Mouse (Mus musculus): ENCODE measurements around the gene Lkaaear1.

Lkaaear1 gene

GRCm38 (mm10) chr2:181698241-181698640, at the start of gene Lkaaear1:
Lkaaear1 (minus strand) TSS chr2:181698442.
- no peak for DNase-seq (ENCODE audit: low spot score in 2 of 2)

DNA sequence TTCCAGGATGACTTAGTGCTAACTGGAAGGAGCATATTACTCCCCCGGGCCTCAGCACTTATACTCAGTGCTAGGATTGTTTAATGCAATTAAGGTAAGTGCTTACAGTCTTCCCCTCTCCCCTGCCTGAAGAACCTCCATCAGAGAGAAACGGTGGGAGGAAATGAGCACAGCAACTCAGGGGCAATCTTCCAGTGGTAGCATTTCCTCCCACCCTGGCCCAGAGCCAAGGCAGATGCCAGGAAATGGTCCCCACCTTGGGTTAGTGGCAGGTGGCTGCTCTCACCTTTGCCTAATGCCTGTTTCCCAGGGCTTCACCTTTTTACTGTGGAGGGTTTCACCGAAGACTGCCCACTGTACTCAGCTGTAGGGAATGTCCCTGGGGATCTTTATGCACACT, 31.8 kb upstream of the Lkaaear1 start:
- no peak for DNase-seq (ENCODE audit: low spot score in 2 of 2)

DNA sequence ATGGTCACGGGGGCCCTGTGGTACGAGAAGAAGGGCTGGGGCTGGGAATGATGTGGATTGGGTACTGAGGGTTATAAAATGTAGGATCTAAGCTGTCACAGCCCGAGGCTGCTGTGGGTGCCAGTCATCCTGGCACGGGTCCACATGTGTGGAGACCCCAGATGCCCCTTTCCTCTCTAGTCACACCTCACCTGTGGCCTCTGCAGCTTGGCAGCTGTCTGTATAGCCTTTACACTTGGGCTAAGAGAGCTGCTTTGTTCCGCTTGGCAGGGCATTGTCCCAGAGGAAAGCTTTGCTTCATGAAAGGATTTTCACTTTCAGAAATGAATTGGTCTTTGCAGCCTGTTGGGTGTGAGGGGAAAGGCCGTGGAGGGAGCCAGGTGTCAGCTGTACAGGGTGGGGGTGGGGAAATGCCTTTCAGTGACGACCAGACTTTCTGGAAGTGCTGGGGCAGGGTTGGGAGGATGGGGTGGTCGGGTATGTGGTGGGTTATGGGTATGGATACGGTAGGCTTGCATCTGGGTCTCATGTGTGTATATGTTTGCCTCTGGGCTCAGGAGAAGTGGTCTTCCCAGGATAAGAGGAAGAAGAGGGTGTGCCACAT, 29.5 kb upstream of the Lkaaear1 start:
- DNase-seq (ENCODE audit: low spot score in 2 of 2), result no peak

DNA sequence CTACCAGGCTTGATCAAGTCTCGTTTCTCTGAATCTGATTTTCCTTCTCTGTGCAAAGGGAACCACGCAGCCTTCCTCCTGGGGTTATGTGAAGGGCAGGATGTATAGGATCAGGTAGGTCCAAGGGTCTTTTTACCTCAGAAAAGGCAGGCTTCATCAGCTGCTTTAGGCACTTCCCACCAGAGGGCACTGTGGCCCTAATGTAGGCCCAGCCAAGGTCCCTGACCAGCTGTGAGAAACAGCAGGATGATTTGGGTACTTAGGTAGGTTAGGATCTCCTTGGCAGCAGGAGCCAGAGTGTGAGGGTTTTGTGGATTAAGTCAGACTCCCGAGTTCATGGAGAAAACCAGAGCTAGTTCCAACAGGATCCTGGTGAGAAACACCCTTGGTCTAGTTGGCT, 24.0 kb upstream of the Lkaaear1 start:
- DNase-seq (ENCODE audit: low spot score in 2 of 2), result no peak

GRCm38 (mm10) chr2:181721200-181721599, 23.0 kb upstream of the Lkaaear1 start:
- DNase-seq (ENCODE audit: low spot score in 2 of 2), result no peak

GRCm38 (mm10) chr2:181720061-181720460, 21.8 kb upstream of the Lkaaear1 start:
- DNase-seq (ENCODE audit: low spot score in 2 of 2), result no peak

- DNase-seq (ENCODE audit: low spot score in 2 of 2), result no peak
Observed at GRCm38 (mm10) chr2:181716991-181717390, 18.7 kb upstream of the Lkaaear1 start.

DNA sequence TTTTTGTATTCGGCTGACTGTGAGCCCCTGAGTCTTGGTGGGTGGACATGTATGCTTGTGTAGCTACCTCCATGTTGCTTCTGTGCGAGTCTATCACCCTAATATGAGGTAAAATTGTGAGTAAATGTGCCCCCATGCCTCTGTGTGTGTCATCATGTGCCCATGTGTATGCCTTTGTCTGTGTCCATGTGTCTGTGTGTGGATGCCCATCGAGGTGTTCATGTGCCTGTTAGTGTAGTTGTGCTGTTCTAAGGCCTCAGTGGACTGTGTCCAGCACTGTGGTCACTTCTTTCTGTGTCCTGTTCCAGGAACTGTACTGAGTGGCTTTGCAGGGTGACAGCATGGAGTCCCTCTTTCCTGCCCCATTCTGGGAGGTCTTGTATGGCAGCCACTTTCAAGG, 17.1 kb upstream of the Lkaaear1 start:
- DNase-seq (ENCODE audit: low spot score in 2 of 2), result no peak

GRCm38 (mm10) chr2:181714903-181715326, 16.7 kb upstream of the Lkaaear1 start, which contains the start of gene Oprl1:
Oprl1 (plus strand) TSS chr2:181715016.
- no peak for DNase-seq (ENCODE audit: low spot score in 2 of 2)

DNA sequence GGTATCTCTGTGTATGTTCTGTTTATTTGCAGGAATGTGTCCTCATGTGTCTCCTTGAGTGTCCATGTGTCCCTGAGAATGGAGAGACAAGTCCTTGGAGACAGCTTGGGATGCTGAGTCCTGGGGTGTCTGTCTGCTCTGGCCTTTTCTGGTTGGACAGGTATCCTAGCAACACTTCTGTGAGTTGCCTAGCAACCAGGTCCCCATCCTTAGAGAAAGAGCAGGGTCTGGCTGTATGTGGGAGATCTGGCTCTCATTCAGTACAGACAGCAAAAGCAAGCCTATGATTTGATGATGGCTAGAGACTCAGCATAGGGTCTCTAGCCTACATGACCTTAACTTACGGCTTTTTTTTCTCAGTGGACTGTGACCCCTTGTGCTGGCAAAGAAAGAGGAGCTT, 15.5 kb upstream of the Lkaaear1 start:
- DNase-seq (ENCODE audit: low spot score in 2 of 2), result no peak

- no peak for DNase-seq (ENCODE audit: low spot score in 2 of 2)
Observed at GRCm38 (mm10) chr2:181706668-181707067, 8.4 kb upstream of the Lkaaear1 start.

DNA sequence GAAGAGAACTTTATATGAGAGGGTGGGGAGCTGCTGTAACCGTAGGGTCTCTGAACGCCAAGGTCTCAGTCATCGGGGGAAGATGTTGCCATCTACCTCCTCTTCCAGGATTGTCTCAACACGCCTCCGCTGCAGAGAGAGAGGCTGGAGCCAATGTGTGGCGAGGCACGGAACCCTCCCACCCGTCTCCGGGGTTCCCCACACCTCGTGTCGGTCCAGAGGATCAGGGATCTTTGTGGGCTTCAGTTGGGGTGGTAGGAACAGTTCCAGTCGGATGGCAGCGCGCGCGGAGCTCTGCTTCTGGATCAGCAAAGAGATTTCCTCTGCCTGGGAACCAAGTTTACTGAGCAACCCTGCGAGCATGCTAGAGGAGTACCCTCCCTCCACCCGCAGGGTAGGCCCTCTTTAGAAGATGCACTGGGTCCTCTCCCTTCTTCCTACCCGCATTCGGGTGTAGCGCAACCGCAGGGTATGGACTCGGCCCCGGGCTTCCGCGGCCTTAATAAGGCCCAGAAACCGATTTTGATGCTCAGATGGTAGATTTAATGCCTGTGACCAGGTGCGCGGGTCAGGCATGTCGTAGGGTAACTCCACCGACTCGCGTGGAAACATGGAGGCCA, 1.3 kb downstream of the Lkaaear1 start:
- peak in 1 of 2 experiments; percentile 57 for DNase-seq (ENCODE audit: low spot score in 2 of 2)

DNA sequence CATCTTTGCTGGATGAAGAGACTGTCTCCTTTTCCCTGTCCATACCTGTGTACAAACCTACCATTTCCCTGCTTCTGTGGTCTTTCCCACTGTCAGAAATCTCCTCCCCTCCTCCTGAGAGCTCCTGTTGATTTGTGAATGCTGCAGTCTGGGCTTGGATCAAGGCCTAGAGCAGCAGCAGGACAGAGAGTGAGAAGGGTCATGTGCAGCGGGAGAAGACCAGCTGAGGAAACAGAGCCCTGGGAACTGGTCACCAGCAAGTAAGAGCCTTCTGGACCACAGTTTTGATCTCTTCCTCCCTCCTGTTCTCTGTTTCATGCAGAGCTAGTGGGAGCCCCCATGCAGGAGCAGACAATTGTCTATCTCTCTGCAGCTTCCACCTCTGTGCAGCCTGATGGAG, 2.5 kb downstream of the Lkaaear1 start:
- DNase-seq (ENCODE audit: low spot score in 2 of 2), result peak in 1 of 2 experiments; percentile 50

DNA sequence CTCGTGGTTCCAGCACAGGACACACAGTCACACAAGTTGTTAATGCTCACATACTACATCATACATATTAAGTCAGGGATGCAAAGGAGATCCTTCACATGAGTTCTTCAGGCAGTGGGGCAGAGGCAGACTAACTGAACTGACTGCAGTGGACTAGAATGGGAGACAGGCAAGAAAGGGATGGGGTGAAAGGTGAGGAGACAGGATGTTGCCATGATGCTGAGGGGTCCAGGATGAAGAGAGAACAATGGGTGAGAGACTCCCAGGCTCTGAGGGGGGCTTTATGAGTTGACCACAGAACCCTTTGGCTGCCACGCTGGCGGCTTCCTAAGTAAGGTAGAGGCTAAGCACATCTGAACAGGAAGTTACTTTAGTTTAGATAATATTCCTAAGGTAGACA, 3.7 kb downstream of the Lkaaear1 start:
- DNase-seq (ENCODE audit: low spot score in 2 of 2), result peak in 1 of 2 experiments; percentile 42

DNA sequence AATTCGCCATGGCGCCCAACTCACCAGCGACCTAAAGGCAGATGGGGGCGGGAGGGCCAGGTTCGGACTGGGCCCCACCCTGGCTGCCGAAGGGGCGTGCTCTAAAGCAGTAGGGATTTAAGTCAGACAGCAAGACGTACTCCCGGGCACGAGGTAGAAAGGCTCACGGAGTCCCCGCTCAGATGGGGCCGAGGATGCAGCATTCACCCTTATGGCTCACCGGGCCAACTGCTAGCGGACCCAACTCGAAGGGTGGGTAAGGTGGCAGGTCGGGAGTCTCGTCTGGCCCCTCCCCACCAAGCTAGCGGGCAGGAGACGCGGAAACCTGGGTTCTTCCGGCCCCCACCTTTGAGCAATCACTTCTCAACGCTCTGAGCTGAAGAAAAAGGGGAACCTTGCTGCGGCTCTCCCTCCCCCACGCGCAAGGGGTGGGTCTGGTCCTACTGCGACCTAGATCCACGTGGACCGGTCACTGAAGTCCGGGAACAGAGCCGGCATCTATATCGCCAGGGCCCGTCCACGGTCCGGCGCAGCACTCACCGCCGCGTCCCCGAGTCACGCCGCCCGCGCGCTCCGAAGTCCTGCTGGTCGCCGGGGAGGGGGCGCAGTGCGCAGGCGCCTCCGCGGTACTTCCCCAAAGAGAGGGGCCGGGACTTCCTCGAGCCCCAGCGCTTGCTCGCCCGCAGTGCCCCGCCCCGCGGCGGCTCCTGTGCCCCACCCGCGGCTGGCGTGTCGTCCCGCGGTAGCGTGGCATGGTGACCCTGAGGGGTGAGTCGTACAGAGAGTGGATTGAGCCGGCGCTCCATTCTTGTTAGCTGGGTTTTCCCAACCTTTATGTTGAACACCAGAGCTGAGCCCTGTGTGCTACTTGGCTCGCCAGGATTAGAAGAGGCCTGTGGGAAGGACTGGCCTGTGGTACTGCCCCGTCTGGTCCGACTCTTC, 4.6 kb downstream of the Lkaaear1 start, which contains the start of gene Rgs19:
Rgs19 (minus strand) TSS at position 639 of the 942 bp plus-strand sequence.
- peak; percentile 78 for DNase-seq (ENCODE audit: low spot score in 2 of 2)

GRCm38 (mm10) chr2:181692304-181692703, 5.9 kb downstream of the Lkaaear1 start:
- no peak for DNase-seq (ENCODE audit: low spot score in 2 of 2)

DNA sequence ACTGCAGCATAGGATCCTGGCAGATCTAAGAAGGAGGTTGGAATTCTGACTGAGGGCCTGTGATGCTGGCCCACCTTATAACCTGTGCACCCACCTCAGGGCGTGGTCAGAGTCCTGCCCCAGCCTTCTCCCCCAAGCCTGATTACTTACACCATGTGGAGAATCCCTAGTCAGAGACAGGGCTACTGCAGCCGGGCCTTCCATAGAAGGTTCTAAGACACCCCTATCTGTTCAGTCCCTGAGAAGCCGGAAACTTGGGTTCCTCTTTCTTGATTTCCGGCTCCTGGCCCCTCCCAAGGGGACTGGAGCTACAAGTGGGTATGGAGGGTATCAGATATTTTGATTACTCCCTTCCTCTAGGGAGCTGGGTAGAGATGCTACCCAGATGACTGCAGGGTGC, 6.7 kb downstream of the Lkaaear1 start:
- peak in 1 of 2 experiments; percentile 47 for DNase-seq (ENCODE audit: low spot score in 2 of 2)

DNA sequence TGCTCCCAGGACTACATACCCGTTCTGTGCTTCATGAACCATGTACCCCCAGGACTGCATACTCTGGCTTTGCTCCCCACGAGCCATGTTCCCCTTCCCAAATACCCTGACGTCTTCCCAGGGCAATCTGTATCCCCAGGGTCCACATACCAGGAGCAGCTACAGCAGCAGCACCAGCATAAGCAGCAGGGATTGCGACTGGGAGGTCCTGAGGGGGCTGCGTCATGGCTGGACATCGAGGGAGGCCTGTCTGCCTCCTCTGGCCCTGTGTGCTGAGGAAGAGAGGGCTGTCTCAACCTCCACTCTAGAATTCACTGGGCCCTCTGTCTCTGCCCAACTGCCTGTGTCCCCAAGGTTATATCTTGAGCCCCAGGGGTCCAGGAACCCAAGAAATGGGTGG, 7.2 kb downstream of the Lkaaear1 start:
- DNase-seq (ENCODE audit: low spot score in 2 of 2), result peak in 1 of 2 experiments; percentile 51

- DNase-seq (ENCODE audit: low spot score in 2 of 2), result peak in 1 of 2 experiments; percentile 55
Observed at GRCm38 (mm10) chr2:181689466-181690160, 8.6 kb downstream of the Lkaaear1 start.

GRCm38 (mm10) chr2:181687586-181687985, 10.7 kb downstream of the Lkaaear1 start:
- DNase-seq (ENCODE audit: low spot score in 2 of 2), result peak in 1 of 2 experiments; percentile 44

DNA sequence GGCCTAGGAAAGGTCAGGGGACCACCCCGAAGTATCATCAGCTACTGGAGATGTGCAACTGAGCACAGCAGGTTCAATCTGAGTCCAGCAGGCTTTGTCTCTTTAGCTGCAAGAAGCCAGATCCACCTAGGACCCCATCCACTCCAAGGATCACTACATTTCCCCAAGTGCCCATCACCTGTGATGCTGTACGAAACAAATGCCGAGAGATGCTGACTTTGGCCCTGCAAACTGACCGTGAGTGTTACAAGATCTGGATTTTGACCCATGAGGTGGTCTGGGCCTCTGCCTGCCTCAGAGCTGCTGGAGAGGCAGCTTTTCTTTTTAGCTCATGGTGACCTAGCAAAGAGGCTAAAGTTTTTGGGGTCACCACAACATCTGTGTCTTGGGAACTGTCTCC, 12.6 kb downstream of the Lkaaear1 start:
- no peak for DNase-seq (ENCODE audit: low spot score in 2 of 2)

DNA sequence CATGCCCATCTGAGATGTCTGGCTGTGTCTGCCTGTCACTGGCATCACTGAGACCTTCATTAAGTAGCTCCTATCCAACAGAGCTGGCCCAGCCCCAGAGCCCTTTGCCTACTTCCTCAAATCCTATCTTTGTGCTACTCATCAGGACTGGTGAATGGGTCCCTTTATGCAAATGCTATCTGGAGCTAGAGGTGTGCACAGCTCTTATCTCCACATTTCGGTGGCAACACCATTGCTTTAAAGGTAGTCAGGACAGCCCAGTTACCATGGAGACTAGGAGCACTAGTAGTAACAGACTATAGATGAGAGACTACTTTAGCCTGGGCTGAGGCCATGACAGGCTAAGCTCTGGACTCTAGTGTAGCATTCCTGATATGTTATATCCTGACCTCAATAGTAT, 13.5 kb downstream of the Lkaaear1 start:
- no peak for DNase-seq (ENCODE audit: low spot score in 2 of 2)

Data from urinary bladder, postnatal 4 days (tissue).